Mouse (Mus musculus) lung, adult 2 months (tissue): Measurements from ENCODE around the gene Kif26b.

Experiments
- CTCF ChIP-seq: fragments of 200-500 bp; IDR thresholded peaks from 2 replicates; pipeline ENCODE4 v1.5.1; 2011; ENCODE audit warnings: mild to moderate bottlenecking, low read length, control low read depth; ENCODE audit not compliant: insufficient read depth
- POLR2A ChIP-seq: fragments of 200-500 bp; IDR thresholded peaks from 2 replicates; pipeline ENCODE4 v1.6.1; 2011; ENCODE audit warnings: low read depth, mild to moderate bottlenecking, control low read depth, low read length, borderline replicate concordance; ENCODE audit errors: extremely low read depth

DNA sequence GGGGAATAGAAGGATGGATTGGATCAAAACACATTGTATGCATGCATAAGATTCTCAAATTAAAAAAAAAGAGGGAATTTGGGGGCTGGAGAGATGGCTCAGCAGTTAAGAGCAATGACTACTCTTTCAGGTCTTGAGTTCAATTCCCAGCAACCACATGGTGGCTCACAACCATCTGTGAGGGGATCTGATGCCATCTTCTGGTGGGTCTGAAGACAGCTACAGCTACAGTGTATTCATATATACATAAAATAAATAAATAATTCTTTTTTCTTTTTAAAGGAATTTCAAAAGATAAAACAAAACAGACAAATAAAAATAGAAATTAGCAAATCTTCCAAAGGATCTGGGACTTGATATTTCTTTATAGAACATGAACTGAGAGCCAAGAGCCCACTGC lies 451.3 kb downstream of the Kif26b start:
- no peak for TF ChIP-seq POLR2A
- TF ChIP-seq CTCF = no peak
